ENCODE assay signal across 8 mouse cellular contexts in genomic region chr11:52167126-52167525, GRCm38 (mm10). TPM values are rescaled to one million over a fixed set of nuclear protein-coding genes. Genes with fewer than 3 reads are reported as not detected.
DNase-seq lines count a peak whose midpoint lies in the region; ATAC-seq and TF ChIP-seq lines count a peak whose summit lies in the region.

No protein-coding gene starts in this region.

- no peaks in the 10 kb centered on the region for H3K4me1 ChIP-seq in lung, embryonic 14.5 days (ENCODE audit: insufficient read depth)

- peak overlapping the region; percentile 47 for H3K4me3 ChIP-seq in lung, embryonic 14.5 days (ENCODE audit: low read depth, low read length)

- no peak for ATAC-seq in lung, embryonic 14.5 days (ENCODE audit: insufficient read depth)

- peaks cover 11% of the 10 kb centered on the region for H3K27me3 ChIP-seq in lung, embryonic 14.5 days (ENCODE audit: insufficient read depth, low read length)

- intact Hi-C loops in gastrocnemius, postnatal 36 days (cut with DNase I) = no loop called here

- H3K4me2 ChIP-seq in lung, embryonic 14.5 days = peak overlapping the region; percentile 71

- no peak overlapping the region for H3K9ac ChIP-seq in lung, embryonic 14.5 days

- H3K9me3 ChIP-seq in lung, embryonic 14.5 days (ENCODE audit: low read depth, low read length) = no peaks in the 10 kb centered on the region

- peak; percentile 53 to 65 for DNase-seq in adrenal gland, adult (ENCODE audit: inconsistent age in 2 of 2, low spot score in 1 of 2)
- no peak for DNase-seq in adrenal gland, adult 8-10 months
- DNase-seq in ZHBTc4 (ENCODE audit: low read depth, low spot score) = peak; percentile 64
- peak; percentile 20 to 21 for DNase-seq in gastrocnemius, postnatal 36 days
- DNase-seq in kidney, adult 18-20 months = peak; percentile 53
- peak; percentile 25 for DNase-seq in lung, embryonic 14.5 days
- peak; percentile 10 for DNase-seq in thymus, postnatal 0 days (ENCODE audit: low spot score)
- no peak for DNase-seq in right cerebral cortex, adult 18-20 months

- H3K36me3 ChIP-seq in lung, embryonic 14.5 days (ENCODE audit: insufficient read depth) = no peaks in the 10 kb centered on the region

- peak; percentile 15; the same call in 1 of the 2 replicates for TF ChIP-seq CTCF in lung, embryonic 14.5 days (IDR thresholded peaks at IDR 0.05; ENCODE audit: low read depth)

- under 1% methylated on average over 21 of the region's 21 CpGs for WGBS in lung, embryonic 14.5 days

- H3K27ac ChIP-seq in lung, embryonic 14.5 days (ENCODE audit: low read depth) = no peak overlapping the region

RNA-seq across cellular contexts. Expression of gene Olfr1373, which starts 21.8 kb away (rescaled TPM):
- total RNA-seq in adrenal gland, adult 8-10 months (2022) = not detected
- not detected for total RNA-seq in gastrocnemius, postnatal 36 days (2021)
- polyA plus RNA-seq in lung, embryonic 14.5 days (2014; fragmentation: Nextera tagmentation; extraction: Ambion mirVana) = not detected in 2 replicates
- not detected in 2 replicates for polyA plus RNA-seq in thymus, postnatal 0 days (2015; fragmentation: Nextera tagmentation; extraction: Ambion mirVana)

RNA-seq across cellular contexts. Expression of gene Olfr1371, which starts 46.7 kb away (rescaled TPM):
- total RNA-seq in adrenal gland, adult 8-10 months (2022) = not detected
- not detected for total RNA-seq in gastrocnemius, postnatal 36 days (2021)
- polyA plus RNA-seq in lung, embryonic 14.5 days (2014; fragmentation: Nextera tagmentation; extraction: Ambion mirVana) = not detected in 2 replicates
- not detected in 2 replicates for polyA plus RNA-seq in thymus, postnatal 0 days (2015; fragmentation: Nextera tagmentation; extraction: Ambion mirVana)

Comparison
In these comparisons a context has a peak if more than half of its experiments do, and no peak if none do; other contexts are left out.
1. DNase-seq: peak in adrenal gland, adult (2 of 2), ZHBTc4 (single experiment), gastrocnemius, postnatal 36 days (2 of 2), kidney, adult 18-20 months (single experiment), lung, embryonic 14.5 days (single experiment) and thymus, postnatal 0 days (single experiment); none in adrenal gland, adult 8-10 months (single experiment) and right cerebral cortex, adult 18-20 months (single experiment).